Mouse (Mus musculus) ES-E14 (cell line): ENCODE measurements at regions not wholly inside any gene's neighbourhood (a gene's known extent, or its start where the extent isn't known, plus 50 kb on each side); places are given as distances from the start of the nearest gene placed in this dataset.

Experiments used
- CHD2 ChIP-seq: IDR thresholded peaks from 2 replicates; pipeline ENCODE4 v1.6.1; 2014; ENCODE audit warnings: mild to moderate bottlenecking, low read depth, low read length, inconsistent platforms
- HCFC1 ChIP-seq: IDR thresholded peaks from 2 replicates; pipeline ENCODE4 v1.6.1; 2012; ENCODE audit warnings: low read length, inconsistent platforms, borderline replicate concordance; ENCODE audit not compliant: insufficient read depth
- MAFK ChIP-seq: IDR thresholded peaks from 2 replicates; pipeline ENCODE4 v1.6.1; 2014; ENCODE audit warnings: mild to moderate bottlenecking, low read depth, low read length, inconsistent platforms; ENCODE audit not compliant: insufficient read depth
- ZC3H11A ChIP-seq: IDR thresholded peaks from 2 replicates; pipeline ENCODE4 v1.6.1; 2012; ENCODE audit warnings: low read depth, mild to moderate bottlenecking, inconsistent platforms, low read length, borderline replicate concordance
- ZNF384 ChIP-seq: IDR thresholded peaks from 2 replicates; pipeline ENCODE4 v1.6.1; 2012; ENCODE audit warnings: low read depth, low read length, inconsistent platforms

DNA sequence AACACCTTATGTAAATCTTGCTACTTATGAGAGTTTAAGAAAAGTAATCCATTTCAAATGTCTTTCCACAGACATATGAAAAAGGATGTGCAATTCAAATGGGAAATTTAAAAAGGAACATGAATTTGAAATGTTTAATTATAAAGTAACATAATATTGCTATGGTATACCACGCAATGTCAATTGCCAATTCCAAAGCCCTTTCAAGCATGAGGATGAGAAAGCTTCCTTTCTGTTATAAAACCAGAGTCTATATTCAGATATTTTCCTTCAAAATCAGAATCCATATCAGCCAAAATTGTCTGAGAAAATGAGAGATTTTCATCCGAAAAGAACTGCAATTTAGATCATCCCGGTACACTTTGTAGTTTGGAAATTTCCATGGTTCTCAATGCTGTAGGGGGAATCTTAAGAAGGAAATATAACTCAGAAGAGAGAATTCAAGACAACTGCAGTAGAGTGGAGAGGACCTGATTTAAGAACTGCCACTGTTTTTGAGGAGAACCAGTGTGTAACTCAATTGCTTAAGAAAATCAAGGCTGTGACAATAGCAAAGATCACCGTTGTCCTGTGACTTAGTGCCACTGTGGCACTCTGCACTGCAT, 1169.3 kb upstream of the Cdh9 start:
- no peak for TF ChIP-seq ZC3H11A
- no peak for TF ChIP-seq HCFC1
- TF ChIP-seq CHD2, result no peak
- no peak for TF ChIP-seq ZNF384
- no peak for TF ChIP-seq MAFK
